Mouse (Mus musculus) embryonic facial prominence, embryonic 14.5 days (tissue): ENCODE results near the gene Spib. TPM values are rescaled to one million over a fixed set of nuclear protein-coding genes. Genes with fewer than 3 reads are reported as not detected.
A peak's percentile ranks its signal among the peaks of the same experiment; 100 is the strongest.

Source experiments
- ATAC-seq: fragments of 200-750 bp; cut with Nextera tagmentation; 2 replicates; pipeline ENCODE4 v1.8.0; 2017; ENCODE audit warnings: low read depth, moderate number of reproducible peaks, moderate TSS enrichment
- DNase-seq: peaks from one replicate; pipeline ENCODE4 v3.0.0-alpha.2; 2015; ENCODE audit warnings: low spot score
- H3K27ac ChIP-seq: fragments of 300-500 bp; sonication (generic); replicated peaks from 2 replicates; pipeline ENCODE4 v1.5.1; 2014; ENCODE audit warnings: low read depth, mild to moderate bottlenecking, low read length, moderate library complexity
- H3K27me3 ChIP-seq: fragments of 300-500 bp; sonication (generic); replicated peaks from 2 replicates; pipeline ENCODE4 v1.6.1; 2014; ENCODE audit warnings: low read length; ENCODE audit not compliant: control insufficient read depth, insufficient read depth
- H3K36me3 ChIP-seq: fragments of 300-500 bp; sonication (generic); 2 replicates; pipeline ENCODE4 v1.6.1; 2014; ENCODE audit warnings: low read length, mixed read lengths; ENCODE audit not compliant: control insufficient read depth, insufficient read depth
- H3K4me1 ChIP-seq: fragments of 300-500 bp; sonication (generic); 2 replicates; pipeline ENCODE4 v1.6.1; 2014; ENCODE audit warnings: antibody characterized with exemption, low read length; ENCODE audit not compliant: control insufficient read depth, insufficient read depth
- H3K4me2 ChIP-seq: fragments of 300-500 bp; sonication (generic); 2 replicates; pipeline ENCODE4 v1.6.1; 2014; ENCODE audit warnings: low read depth, mild to moderate bottlenecking, low read length, moderate library complexity, mixed read lengths
- H3K4me3 ChIP-seq: fragments of 300-500 bp; sonication (generic); 2 replicates; pipeline ENCODE4 v1.5.1; 2014; ENCODE audit warnings: low read depth, mild to moderate bottlenecking, low read length
- H3K9ac ChIP-seq: fragments of 300-500 bp; sonication (generic); 2 replicates; pipeline ENCODE4 v1.6.1; 2014; ENCODE audit warnings: low read depth, mild to moderate bottlenecking, low read length, moderate library complexity, mixed read lengths
- H3K9me3 ChIP-seq: fragments of 300-500 bp; sonication (generic); 2 replicates; pipeline ENCODE4 v1.6.1; 2016; ENCODE audit warnings: low read length; ENCODE audit not compliant: control insufficient read depth
- WGBS: fragments of 180-500 bp; shearing (Covaris S2); extraction: QIAGEN DNeasy Blood & Tissue Kit; methylation state at CpG from one replicate; pipeline ENCODE4 v1.1.7; 2014; 5-methylcytosine and 5-hydroxymethylcytosine counted together
- polyA plus RNA-seq: library from polyadenylated mRNA; unstranded; fragments of >200 nt; fragmentation: Nextera tagmentation; extraction: Ambion mirVana; gene quantifications from 2 replicates; pipeline ENCODE4 v1.2.1, GENCODE M21; 2014

The Spib gene
- polyA plus RNA-seq, 1 experiment from 2014 or later, result 0.26 TPM

DNA sequence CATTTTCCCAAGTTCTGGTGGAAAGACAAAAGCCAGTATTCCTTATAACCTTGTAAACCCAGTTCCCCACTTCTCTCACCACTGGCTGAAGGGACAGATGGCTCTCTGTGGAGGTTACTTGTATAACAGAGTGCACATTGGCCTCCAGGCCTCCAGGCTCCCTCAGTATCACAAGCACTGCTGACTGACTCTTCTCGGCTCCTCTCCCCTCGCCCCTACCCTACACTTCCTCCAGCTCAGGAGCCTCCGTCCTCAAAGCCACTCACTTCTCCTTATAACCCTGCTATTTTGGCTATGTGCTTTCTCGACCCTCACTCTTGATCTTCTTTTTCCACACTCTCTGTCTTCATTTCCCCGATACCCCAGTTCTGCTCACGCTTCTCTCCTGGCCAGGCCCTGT is 33.5 kb upstream of the Spib start:
- Histone ChIP-seq H3K9ac (no peak overlapping the region), H3K4me3 (no peak overlapping the region), H3K27me3 (no peaks in the 10 kb centered on the region), H3K36me3 (no peaks in the 10 kb centered on the region), H3K4me1 (no peaks in the 10 kb centered on the region), H3K4me2 (no peak overlapping the region), H3K27ac (no peak overlapping the region), H3K9me3 (no peaks in the 10 kb centered on the region)
- ATAC-seq (no peak), DNase-seq (no peak)
- WGBS, result 68% methylated on average over 6 of the region's 6 CpGs

DNA sequence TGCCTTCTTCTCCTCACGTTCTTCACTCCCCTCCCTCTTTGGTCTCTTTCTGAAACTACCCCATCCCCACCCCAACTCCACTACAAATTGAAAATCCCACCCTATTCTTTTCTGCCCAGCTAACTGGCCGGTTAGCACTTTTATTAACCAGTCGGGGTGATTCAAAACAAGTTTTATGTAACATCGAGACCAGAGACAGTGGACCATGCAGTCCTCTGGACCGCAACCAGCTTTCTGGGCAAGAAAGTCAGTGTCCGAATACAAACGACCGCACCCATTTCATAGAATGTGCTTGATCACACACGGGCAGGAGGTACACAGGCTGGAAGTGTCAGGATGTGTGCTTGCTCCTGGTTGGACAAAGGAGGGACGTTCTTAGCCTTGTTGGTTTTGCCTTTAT is 32.6 kb upstream of the Spib start:
- 86% methylated on average over 10 of the region's 10 CpGs for WGBS
- ATAC-seq (no peak), DNase-seq (no peak)
- Histone ChIP-seq H3K9ac (no peak overlapping the region), H3K4me3 (no peak overlapping the region), H3K9me3 (no peaks in the 10 kb centered on the region), H3K4me1 (no peaks in the 10 kb centered on the region), H3K36me3 (no peaks in the 10 kb centered on the region), H3K27me3 (no peaks in the 10 kb centered on the region), H3K4me2 (no peak overlapping the region), H3K27ac (no peak overlapping the region)

DNA sequence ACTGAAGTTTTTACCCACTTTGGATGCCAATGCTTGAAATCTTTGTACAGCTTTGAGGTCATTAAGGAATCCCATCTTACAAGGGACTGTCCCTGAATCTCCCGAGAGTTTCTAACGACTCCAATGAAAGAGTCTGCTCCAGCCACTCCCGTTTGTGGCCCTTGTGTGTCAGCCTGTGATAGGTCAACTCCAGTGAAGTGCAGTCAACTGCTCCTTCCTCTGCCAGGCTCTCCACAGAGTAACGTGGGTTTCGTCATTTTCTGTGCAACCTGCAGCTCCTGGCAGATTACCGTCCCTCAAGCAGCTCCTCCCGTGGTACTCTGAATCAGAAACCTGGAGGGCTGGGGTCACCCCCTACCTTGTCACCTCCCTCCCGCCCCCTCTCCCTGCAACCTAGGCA is 31.4 kb upstream of the Spib start:
- Histone ChIP-seq H3K9me3 (no peaks in the 10 kb centered on the region), H3K4me2 (no peak overlapping the region), H3K27ac (no peak overlapping the region), H3K9ac (no peak overlapping the region), H3K36me3 (no peaks in the 10 kb centered on the region), H3K4me1 (no peaks in the 10 kb centered on the region), H3K27me3 (no peaks in the 10 kb centered on the region), H3K4me3 (no peak overlapping the region)
- ATAC-seq (no peak), DNase-seq (no peak)
- WGBS, result 49% methylated on average over 8 of the region's 8 CpGs

DNA sequence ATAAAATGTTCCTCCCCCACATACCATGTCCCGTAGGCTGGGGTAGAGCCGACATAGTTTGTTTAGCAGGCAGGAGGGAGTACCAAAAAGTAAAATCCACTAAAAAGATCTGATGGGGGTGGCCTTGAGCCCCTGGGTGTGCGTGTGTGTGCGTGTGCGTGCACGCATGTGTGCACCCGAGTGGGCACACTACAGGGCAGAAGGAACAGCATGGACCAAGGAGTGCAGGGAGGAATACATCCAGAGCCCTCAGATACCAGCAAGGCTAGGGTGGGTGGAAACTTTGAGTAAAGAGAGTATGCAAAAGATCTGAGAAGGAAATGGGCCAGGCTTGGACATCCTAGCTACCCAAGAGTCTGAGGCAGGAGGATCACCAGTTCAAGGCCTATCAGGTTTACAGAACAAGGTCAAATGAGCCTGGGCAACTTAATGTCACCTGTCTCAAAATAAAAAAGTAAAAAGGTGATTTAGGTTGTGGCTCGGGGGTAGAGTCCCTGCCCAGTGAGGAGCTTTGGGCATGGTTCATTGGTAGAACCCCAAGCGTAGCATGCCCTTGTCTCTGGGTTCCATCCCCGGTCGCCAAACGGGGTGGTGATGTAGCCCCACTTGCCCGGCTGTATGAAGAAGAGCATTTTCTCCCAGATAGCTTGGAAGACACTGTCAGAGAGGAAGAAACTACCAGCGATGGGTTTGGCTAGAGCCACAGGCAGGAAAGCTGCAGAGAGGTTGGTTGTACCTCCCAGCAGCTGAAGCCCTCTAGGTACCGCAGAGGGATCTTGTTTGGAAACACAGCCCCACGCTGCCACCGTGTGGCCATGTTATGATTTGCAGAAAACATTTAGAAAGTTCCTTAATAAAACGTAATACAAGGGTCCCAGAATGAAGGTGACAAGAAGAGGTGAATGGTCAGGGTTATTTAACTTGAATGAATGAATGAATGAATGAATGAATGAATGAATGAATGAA is 28.8 kb upstream of the Spib start:
- Histone ChIP-seq H3K4me2 (no peak overlapping the region), H3K27me3 (no peaks in the 10 kb centered on the region), H3K9me3 (no peaks in the 10 kb centered on the region), H3K9ac (peak overlapping the region; percentile 42; the same call in 1 of the 2 replicates), H3K27ac (no peak overlapping the region), H3K36me3 (no peaks in the 10 kb centered on the region), H3K4me1 (no peaks in the 10 kb centered on the region), H3K4me3 (no peak overlapping the region)
- DNase-seq (peak; percentile 90), ATAC-seq (peak; percentile 79)
- 52% methylated on average over 18 of the region's 18 CpGs for WGBS

DNA sequence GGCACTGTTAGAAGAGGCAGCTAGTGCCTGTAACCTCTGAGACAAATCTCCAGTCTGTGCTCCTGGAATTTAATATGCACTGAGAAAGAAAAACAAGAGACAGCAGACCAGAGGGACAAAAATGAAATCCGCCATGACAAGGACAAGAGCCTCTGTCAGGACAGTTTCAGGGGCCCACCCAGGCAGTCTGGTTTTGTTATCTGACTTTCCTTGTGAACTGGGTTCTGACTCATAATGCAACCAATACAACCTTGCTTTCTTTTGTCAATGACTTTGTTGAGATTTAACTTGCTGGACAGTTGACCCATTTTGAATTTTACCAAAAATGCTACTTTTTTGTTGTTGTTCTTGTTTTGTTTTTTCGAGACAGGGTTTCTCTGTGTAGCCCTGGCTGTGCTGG is 25.8 kb upstream of the Spib start:
- Histone ChIP-seq H3K36me3 (no peaks in the 10 kb centered on the region), H3K27me3 (no peaks in the 10 kb centered on the region), H3K9ac (no peak overlapping the region), H3K27ac (no peak overlapping the region), H3K4me1 (peaks cover 5% of the 10 kb centered on the region), H3K4me3 (no peak overlapping the region), H3K4me2 (no peak overlapping the region), H3K9me3 (no peaks in the 10 kb centered on the region)
- no peak for DNase-seq
- 69% methylated on average over 2 of the region's 2 CpGs for WGBS
- ATAC-seq, result no peak

DNA sequence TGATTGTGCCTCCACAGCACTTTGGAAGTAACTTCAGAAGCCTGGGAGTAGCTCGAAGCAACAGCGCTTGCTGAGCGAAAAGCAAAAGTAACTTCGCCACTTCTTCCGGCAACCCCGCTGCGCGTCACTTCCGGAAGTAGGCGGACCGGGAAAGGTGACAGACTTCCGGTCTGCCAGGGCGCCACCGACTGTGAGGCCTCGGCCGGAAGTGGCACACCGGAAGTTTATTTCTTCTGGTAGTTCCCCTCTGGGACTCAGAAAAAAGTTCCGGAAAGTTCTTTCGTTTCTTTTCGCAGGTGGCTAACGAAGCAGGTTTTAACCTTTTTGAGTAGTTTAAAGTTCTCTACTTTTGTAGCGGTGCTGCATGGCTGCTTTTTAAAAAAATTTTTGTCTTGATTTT is 22.0 kb upstream of the Spib start, which contains the start of gene Nr1h2:
Gene Nr1h2, minus strand, starts transcription at position 126 of the 400 bp plus-strand sequence.
- H3K9ac ChIP-seq, result peak within 1 kb of the TSS; percentile 86
- peaks cover 7% of the 10 kb centered on the region for H3K4me1 ChIP-seq
- H3K36me3 ChIP-seq, result peaks cover 31% of the 10 kb centered on the region
- peak; percentile 88 for ATAC-seq
- H3K27ac ChIP-seq, result peak within 1 kb of the TSS; percentile 100
- under 1% methylated on average over 22 of the region's 22 CpGs for WGBS
- no peaks in the 10 kb centered on the region for H3K27me3 ChIP-seq
- no peaks in the 10 kb centered on the region for H3K9me3 ChIP-seq
- peak; percentile 98 for DNase-seq
- peak within 1 kb of the TSS; percentile 59 for H3K4me2 ChIP-seq
- peak within 1 kb of the TSS; percentile 97 for H3K4me3 ChIP-seq

DNA sequence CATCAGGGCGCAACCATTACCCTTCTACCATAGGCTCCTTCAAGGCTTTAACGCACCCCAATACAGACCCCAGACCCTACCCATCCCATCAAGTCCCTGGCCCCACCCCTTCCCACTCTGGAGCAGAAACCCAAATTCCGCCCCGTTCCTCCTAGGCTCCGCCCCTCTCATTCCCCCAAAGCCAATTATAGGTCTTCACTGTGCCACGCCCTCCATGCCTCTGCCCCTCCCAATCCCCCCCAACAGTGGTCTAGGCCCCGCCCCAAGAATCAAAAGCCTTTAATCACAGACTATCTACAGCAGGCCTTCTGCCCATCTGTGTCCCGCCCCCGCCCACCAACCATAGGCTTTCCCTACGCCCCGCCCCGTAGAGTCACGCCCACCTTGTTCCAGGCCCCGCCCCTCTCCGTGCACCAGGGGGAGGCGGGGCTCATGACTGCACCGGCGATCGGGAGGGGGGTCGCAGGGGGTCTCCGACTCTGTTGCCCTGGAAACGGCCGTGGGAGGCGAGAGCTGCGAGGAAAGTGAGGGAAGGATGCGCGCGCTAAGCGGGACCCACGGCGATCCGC is 21.4 kb upstream of the Spib start:
- Histone ChIP-seq H3K4me2 (peak overlapping the region; percentile 59), H3K4me3 (peak overlapping the region; percentile 97), H3K27me3 (no peaks in the 10 kb centered on the region), H3K9me3 (no peaks in the 10 kb centered on the region), H3K9ac (peak overlapping the region; percentile 86), H3K36me3 (peaks cover 31% of the 10 kb centered on the region), H3K4me1 (peaks cover 7% of the 10 kb centered on the region), H3K27ac (peak overlapping the region; percentile 100)
- ATAC-seq (peak; percentile 72), DNase-seq (peak; percentile 93)
- 2% methylated on average over 28 of the region's 32 CpGs for WGBS

DNA sequence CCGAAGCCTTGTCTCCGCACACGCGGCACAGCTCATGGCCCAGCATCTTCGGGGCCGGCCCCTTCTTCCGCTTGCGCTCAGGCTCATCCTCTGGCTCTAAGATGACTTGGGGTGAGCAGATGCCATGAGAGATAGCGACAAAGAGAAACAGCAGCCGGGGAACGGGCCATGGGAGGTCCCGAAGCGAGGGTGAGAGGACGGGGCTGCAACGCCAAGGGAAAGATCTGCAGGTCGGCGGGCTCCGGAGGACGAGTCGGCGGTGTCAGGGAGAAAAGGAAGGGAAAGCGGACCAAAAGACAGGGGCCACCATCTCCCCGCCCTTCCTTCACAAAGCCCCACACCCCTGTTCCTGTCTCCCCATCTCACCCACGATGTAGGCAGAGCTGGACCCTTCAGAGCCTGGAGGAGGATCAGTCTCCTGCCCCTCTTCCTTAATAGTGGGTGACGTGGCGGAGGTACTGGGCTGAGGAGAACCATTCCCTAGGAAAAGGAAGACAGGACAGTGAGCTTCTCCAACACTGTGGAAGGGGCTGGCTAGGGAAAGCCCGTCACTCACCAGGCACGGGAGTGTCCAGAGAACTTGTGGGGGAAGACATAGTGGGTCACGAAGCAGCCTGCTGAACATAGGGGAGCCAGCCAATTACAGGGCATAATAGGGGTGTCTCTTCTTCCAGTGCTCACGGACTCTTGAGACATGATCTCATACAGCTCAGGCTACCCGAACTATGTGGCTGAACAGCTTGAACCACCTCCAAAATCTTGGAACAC is 20.5 kb upstream of the Spib start:
- DNase-seq, result no peak
- 91% methylated on average over 31 of the region's 31 CpGs for WGBS
- Histone ChIP-seq H3K27ac (peak overlapping the region; percentile 100; the same call in 1 of the 2 replicates), H3K4me3 (peak overlapping the region; percentile 97), H3K9ac (0 out of 2 replicates have a peak overlapping the region, but pooled peaks have one; percentile 25), H3K36me3 (peaks cover 31% of the 10 kb centered on the region), H3K27me3 (no peaks in the 10 kb centered on the region), H3K4me1 (peaks cover 15% of the 10 kb centered on the region), H3K9me3 (no peaks in the 10 kb centered on the region), H3K4me2 (peak overlapping the region; percentile 59)
- no peak for ATAC-seq
